Mouse (Mus musculus) embryonic facial prominence, embryonic 10.5 days (tissue): ENCODE data around the gene Hist2h2ab. TPM values are rescaled to one million over a fixed set of nuclear protein-coding genes. Genes with fewer than 3 reads are reported as not detected.
"Not testable (repeated sequence)": the region's sequence is repeated elsewhere in the genome, so short reads cannot be mapped to it uniquely, and the experiment has no call there.

Experiments used
- DNase-seq: peaks from one replicate; pipeline ENCODE4 v3.0.0-alpha.2; 2017; ENCODE audit warnings: low spot score
- H3K27ac ChIP-seq: fragments of 300-500 bp; sonication (generic); replicated peaks from 2 replicates; pipeline ENCODE4 v1.5.1; 2016; ENCODE audit warnings: mild to moderate bottlenecking
- H3K27me3 ChIP-seq: fragments of 300-500 bp; sonication (generic); replicated peaks from 2 replicates; pipeline ENCODE4 v1.6.1; 2016; ENCODE audit warnings: low read depth, mild to moderate bottlenecking; ENCODE audit not compliant: poor library complexity, severe bottlenecking
- H3K36me3 ChIP-seq: fragments of 300-500 bp; sonication (generic); replicated peaks from 2 replicates; pipeline ENCODE4 v1.6.1; 2016; ENCODE audit warnings: mild to moderate bottlenecking, moderate library complexity
- H3K4me1 ChIP-seq: fragments of 300-500 bp; sonication (generic); 2 replicates; pipeline ENCODE4 v1.6.1; 2016
- H3K4me3 ChIP-seq: fragments of 300-500 bp; sonication (generic); 2 replicates; pipeline ENCODE4 v1.5.1; 2016; ENCODE audit warnings: mild to moderate bottlenecking, moderate library complexity
- H3K9me3 ChIP-seq: fragments of 300-500 bp; sonication (generic); 2 replicates; pipeline ENCODE4 v1.6.1; 2016; ENCODE audit warnings: mild to moderate bottlenecking
- WGBS: fragments of 180-500 bp; shearing (Covaris S2); methylation state at CpG from one replicate; pipeline ENCODE4 v1.1.7; 2016; 5-methylcytosine and 5-hydroxymethylcytosine counted together
- polyA plus RNA-seq: library from polyadenylated mRNA; unstranded; fragments of >200 nt; fragmentation: Nextera tagmentation; extraction: Ambion mirVana; gene quantifications from 2 replicates; pipeline ENCODE4 v1.2.1, GENCODE M21; 2016

Hist2h2ab gene
- polyA plus RNA-seq, 1 experiment from 2014 or later, result 1.4 TPM

DNA sequence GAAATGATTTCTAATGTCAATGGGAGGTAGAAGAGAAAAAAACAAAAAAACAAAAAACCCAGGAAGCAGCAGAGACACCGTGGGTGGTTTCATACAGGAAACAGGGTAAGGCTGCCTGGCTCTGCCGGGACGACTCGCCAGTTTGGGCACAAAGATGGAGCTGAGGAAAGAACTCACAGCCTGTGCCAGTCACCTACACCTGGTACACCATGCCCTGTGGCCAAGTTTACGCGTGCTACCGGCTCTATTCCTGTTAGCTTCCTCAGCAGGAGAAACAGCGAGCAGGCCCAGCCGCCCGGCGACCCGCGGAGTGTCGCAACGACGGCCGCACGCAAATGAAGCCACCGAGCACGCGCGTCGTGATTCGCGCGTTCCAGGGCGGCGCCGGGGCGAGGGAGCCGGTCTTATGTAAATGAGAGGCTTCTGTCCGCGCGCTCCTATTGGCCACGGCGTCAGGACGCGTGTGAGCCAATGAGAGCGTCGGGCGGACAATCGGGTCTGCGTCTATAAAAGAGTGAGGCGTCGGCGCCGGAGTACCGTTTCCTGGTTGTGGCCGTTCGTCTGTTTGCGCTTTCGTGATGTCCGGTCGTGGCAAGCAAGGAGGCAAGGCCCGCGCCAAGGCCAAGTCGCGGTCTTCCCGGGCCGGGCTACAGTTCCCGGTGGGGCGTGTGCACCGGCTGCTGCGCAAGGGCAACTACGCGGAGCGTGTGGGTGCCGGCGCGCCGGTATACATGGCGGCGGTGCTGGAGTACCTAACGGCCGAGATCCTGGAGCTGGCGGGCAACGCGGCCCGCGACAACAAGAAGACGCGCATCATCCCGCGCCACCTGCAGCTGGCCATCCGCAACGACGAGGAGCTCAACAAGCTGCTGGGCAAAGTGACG, 25.6 kb downstream of the Hist2h2ab start, which contains the start of gene Hist2h2aa1:
Gene Hist2h2aa1, plus strand, starts transcription at position 495 of the 884 bp plus-strand sequence.
- peak; percentile 81 for DNase-seq
- peaks cover 66% of the 10 kb centered on the region for H3K4me1 ChIP-seq
- peak within 1 kb of the TSS; percentile 66 for H3K4me3 ChIP-seq
- H3K27me3 ChIP-seq, H3K9me3 ChIP-seq, H3K36me3 ChIP-seq: not testable (repeated sequence)
- peak within 1 kb of the TSS; percentile 98 for H3K27ac ChIP-seq
- WGBS, result 0% methylated on average over 44 of the region's 88 CpGs

- peak overlapping the region; percentile 81 for H3K27ac ChIP-seq
Measured at GRCm38 (mm10) chr3:96246018-96246417, 26.4 kb downstream of the Hist2h2ab start.

DNA sequence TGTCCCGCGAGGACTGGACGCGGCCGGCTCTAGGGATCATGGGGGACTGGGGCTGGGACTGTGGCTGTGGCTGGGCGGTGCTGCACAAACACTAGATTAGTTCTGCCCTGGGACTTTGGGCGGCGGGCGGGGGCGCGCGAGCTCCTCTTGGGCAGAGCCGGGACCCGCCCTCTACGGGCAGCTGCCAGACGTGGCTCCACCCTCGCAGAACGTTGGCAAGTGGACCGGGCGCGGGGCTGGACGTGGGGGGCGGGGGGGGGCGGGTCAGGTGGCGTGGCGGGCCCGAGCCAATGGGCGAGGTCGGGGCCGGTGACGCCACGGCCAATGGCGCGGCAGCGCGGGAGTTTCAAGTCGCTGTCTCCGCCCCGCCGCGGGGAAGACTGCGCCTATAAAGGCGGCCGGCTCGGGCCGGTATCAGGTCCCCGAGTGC, 26.8 kb downstream of the Hist2h2ab start, which contains the start of gene Hist2h3c1:
Gene Hist2h3c1, plus strand, starts transcription at position 259 of the 430 bp plus-strand sequence.
- H3K27ac ChIP-seq, result peak within 1 kb of the TSS; percentile 88
- DNase-seq, H3K9me3 ChIP-seq, H3K27me3 ChIP-seq, H3K36me3 ChIP-seq: not testable (repeated sequence)
- peaks cover 69% of the 10 kb centered on the region for H3K4me1 ChIP-seq
- 0% methylated on average over 16 of the region's 47 CpGs for WGBS
- peak within 1 kb of the TSS; percentile 65 for H3K4me3 ChIP-seq

More at GRCm38 (mm10) chr3:96246018-96246417, 26.4 kb downstream of the Hist2h2ab start:
- WGBS, result 0% methylated on average over 10 of the region's 21 CpGs
- Histone ChIP-seq H3K4me1 (peaks cover 67% of the 10 kb centered on the region), H3K4me3 (peak overlapping the region; percentile 48; the same call in 1 of the 2 replicates)
- DNase-seq, H3K9me3 ChIP-seq, H3K27me3 ChIP-seq, H3K36me3 ChIP-seq: not testable (repeated sequence)

GRCm38 (mm10) chr3:96247356-96248140, 27.9 kb downstream of the Hist2h2ab start:
- 3% methylated on average over 11 of the region's 11 CpGs for WGBS
- no peak for DNase-seq
- Histone ChIP-seq H3K36me3 (no peaks in the 10 kb centered on the region), H3K27ac (peak overlapping the region; percentile 88), H3K4me3 (peak overlapping the region; percentile 65), H3K4me1 (peaks cover 65% of the 10 kb centered on the region), H3K9me3 (no peaks in the 10 kb centered on the region), H3K27me3 (no peaks in the 10 kb centered on the region)

DNA sequence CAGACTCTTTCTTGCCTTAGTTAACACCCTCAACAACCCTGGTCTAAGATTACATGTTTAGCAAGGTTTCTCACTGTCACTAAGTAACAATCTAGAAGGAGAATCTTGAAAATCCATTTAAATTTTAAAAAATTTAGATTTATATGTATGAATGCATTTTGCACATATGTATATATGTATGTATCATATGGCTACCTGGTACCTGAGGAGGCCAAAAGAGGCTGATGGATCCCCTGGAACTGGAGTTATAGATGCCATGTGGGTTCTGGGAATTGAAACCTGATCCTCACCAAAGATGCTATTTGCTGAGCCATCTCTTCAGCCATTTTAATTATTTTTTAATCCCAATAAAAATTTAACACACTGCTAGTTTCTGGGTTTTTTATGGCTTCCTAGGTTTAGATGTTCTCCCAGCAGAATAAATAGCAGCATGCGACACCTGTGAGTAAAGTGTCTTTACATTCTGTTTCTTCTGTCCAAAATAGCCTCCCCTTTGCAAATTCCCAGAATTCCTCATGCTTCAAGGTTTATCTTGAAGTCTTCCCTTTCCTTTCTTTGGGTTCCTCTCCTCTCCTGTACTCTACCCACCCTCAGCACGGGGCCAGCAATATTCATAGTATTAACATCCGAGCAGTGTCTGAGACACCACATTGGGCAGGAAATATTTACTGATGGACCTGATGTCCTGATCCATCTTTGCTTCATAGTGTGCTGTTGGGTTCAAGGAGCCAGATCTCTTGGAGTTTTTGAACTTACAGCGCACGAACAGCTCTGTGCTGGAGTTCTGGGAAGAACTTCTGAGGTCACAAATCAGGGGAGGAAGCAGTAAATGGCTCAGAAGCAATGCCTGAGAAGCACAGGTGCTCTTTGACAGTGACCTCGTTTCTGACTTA, 28.7 kb downstream of the Hist2h2ab start:
- H3K4me1 ChIP-seq, result peaks cover 57% of the 10 kb centered on the region

DNA sequence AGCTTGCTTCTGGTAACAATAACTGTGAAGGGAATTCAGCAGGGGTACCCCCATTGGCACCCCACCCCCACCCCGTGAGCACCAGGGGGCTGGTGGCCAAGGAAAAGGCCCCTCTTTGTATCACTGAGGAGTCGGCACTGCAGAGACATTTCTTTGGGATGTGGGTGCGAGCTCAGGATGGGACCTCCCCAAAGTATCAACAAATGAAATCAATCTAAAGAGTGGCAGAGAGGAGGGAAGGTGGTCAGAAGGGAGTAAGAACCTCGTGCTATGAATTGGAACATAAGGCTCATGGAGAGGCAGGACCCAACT, 29.3 kb downstream of the Hist2h2ab start:
- no peak for DNase-seq
- no peaks in the 10 kb centered on the region for H3K27me3 ChIP-seq
- no peaks in the 10 kb centered on the region for H3K36me3 ChIP-seq
- WGBS, result 57% methylated on average over 4 of the region's 4 CpGs
- H3K4me3 ChIP-seq, result peak overlapping the region; percentile 65
- no peaks in the 10 kb centered on the region for H3K9me3 ChIP-seq
- peak overlapping the region; percentile 57 for H3K27ac ChIP-seq
- peaks cover 51% of the 10 kb centered on the region for H3K4me1 ChIP-seq

More for the DNA sequence above, 28.7 kb downstream of the Hist2h2ab start:
- peak overlapping the region; percentile 88 for H3K27ac ChIP-seq
- H3K27me3 ChIP-seq, result no peaks in the 10 kb centered on the region
- 52% methylated on average over 6 of the region's 6 CpGs for WGBS
- peak overlapping the region; percentile 65 for H3K4me3 ChIP-seq
- H3K9me3 ChIP-seq, result no peaks in the 10 kb centered on the region
- H3K36me3 ChIP-seq, result no peaks in the 10 kb centered on the region
- no peak for DNase-seq

- H3K9me3 ChIP-seq, result no peaks in the 10 kb centered on the region
- H3K4me1 ChIP-seq, result peaks cover 49% of the 10 kb centered on the region
- H3K36me3 ChIP-seq, result no peaks in the 10 kb centered on the region
- 71% methylated on average over 3 of the region's 3 CpGs for WGBS
- H3K4me3 ChIP-seq, result no peak overlapping the region
- no peak for DNase-seq
- H3K27ac ChIP-seq, result peak overlapping the region; percentile 35
- H3K27me3 ChIP-seq, result no peaks in the 10 kb centered on the region
Measured at GRCm38 (mm10) chr3:96250890-96251289, 31.2 kb downstream of the Hist2h2ab start.

DNA sequence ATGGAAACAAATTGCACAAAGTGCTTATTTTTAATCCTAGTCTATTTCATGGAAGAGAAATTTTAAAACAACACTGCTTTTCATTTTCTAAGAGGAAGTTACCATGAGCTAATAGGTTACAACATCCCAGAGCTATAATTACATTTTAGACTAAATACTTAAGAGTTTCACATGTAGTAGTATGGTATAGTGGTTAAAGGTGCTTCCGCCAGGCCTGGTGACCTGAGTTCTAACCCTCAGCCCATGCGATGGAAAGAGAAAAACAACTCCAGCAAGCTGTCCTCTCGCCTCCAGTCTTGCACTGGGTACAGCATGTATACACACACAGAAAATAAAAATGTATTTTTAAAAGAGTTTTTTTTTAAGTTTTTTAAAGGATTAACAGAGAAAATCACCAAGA, 32.1 kb downstream of the Hist2h2ab start:
- Histone ChIP-seq H3K4me1 (peaks cover 53% of the 10 kb centered on the region), H3K4me3 (no peak overlapping the region), H3K36me3 (no peaks in the 10 kb centered on the region), H3K27ac (no peak overlapping the region), H3K27me3 (no peaks in the 10 kb centered on the region), H3K9me3 (no peaks in the 10 kb centered on the region)
- WGBS, result 89% methylated on average over 3 of the region's 3 CpGs
- DNase-seq, result no peak

DNA sequence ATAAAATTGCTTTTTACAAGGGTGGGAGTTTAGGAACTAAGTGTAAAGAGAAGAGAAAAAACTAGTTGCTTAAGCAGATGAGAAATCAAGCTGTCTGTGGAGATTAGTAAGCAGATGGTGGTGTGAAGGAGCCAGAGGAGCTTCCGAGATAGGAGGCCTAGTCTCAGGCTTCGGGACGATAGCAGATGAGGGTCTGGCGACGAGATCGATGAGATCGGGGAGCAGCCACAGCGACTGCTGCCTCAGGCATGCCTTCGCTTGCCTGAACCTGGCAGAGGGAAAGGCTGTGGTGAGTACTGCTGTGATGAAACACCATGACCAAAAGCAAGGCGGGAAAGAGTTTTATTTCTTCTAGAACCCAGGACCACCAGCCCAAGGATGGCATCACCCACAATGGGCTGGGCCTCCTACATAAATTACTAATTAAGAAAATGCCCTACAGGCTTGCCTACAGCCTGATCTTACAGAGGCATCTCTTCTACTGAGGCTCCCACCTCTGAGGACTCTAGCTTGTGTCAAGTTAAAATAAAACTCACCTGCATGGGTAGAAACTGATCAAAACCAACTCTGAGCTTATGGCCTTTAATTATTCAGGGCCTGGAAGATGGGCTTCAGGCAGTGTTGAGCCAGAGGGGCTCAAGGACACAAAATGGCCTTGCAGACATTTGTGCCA, 35.2 kb downstream of the Hist2h2ab start:
- Histone ChIP-seq H3K36me3 (no peaks in the 10 kb centered on the region), H3K27me3 (no peaks in the 10 kb centered on the region), H3K4me1 (peaks cover 29% of the 10 kb centered on the region), H3K9me3 (no peaks in the 10 kb centered on the region), H3K4me3 (no peak overlapping the region), H3K27ac (peak overlapping the region; percentile 57)
- WGBS, result 50% methylated on average over 10 of the region's 10 CpGs
- DNase-seq, result peak; percentile 56

GRCm38 (mm10) chr3:96255926-96256593, 36.4 kb downstream of the Hist2h2ab start:
- 85% methylated on average over 5 of the region's 5 CpGs for WGBS
- Histone ChIP-seq H3K27ac (no peak overlapping the region), H3K36me3 (no peaks in the 10 kb centered on the region), H3K9me3 (no peaks in the 10 kb centered on the region), H3K4me1 (peaks cover 18% of the 10 kb centered on the region), H3K4me3 (no peak overlapping the region), H3K27me3 (no peaks in the 10 kb centered on the region)
- DNase-seq, result no peak

GRCm38 (mm10) chr3:96257190-96257589, 37.5 kb downstream of the Hist2h2ab start:
- no peaks in the 10 kb centered on the region for H3K27me3 ChIP-seq
- H3K9me3 ChIP-seq, result no peaks in the 10 kb centered on the region
- H3K27ac ChIP-seq, result no peak overlapping the region; the same call in 1 of the 2 replicates
- H3K4me3 ChIP-seq, result no peak overlapping the region
- peaks cover 26% of the 10 kb centered on the region for H3K4me1 ChIP-seq
- H3K36me3 ChIP-seq, result no peaks in the 10 kb centered on the region
- WGBS, result 82% methylated on average over 3 of the region's 3 CpGs
- DNase-seq, result no peak
